Mouse (Mus musculus) spleen, adult 2 months (tissue): ENCODE results near the gene Xpo5. TPM values are rescaled to one million over a fixed set of nuclear protein-coding genes. Genes with fewer than 3 reads are reported as not detected.

Source experiments
- DNase-seq, 2 experiments: peaks; one replicate each; pipeline versions ENCODE4 v3.0.0 to v3.0.0-alpha.2; 2012 to 2021; ENCODE audit warnings: low spot score in 2 of 2, low read depth in 1 of 2
- H3K27ac ChIP-seq: fragments of 200-500 bp; 2 replicates; pipeline ENCODE4 v1.5.1; 2012; ENCODE audit warnings: low read length, inconsistent platforms; ENCODE audit not compliant: insufficient read depth
- H3K27me3 ChIP-seq: fragments of 200-500 bp; 2 replicates; pipeline ENCODE4 v1.6.1; 2012; ENCODE audit warnings: mild to moderate bottlenecking, moderate library complexity, low read length, inconsistent platforms; ENCODE audit not compliant: control insufficient read depth, insufficient read depth
- H3K36me3 ChIP-seq: fragments of 200-500 bp; 2 replicates; pipeline ENCODE4 v1.6.1; 2012; ENCODE audit warnings: mild to moderate bottlenecking, low read length, inconsistent platforms; ENCODE audit not compliant: control insufficient read depth, insufficient read depth
- H3K4me1 ChIP-seq: fragments of 200-500 bp; 2 replicates; pipeline ENCODE4 v1.6.1; 2011; ENCODE audit warnings: inconsistent platforms; ENCODE audit not compliant: control insufficient read depth, insufficient read depth, insufficient read length
- H3K4me3 ChIP-seq: fragments of 200-500 bp; 2 replicates; pipeline ENCODE4 v1.5.1; 2011; ENCODE audit warnings: mild to moderate bottlenecking, inconsistent platforms; ENCODE audit not compliant: insufficient read depth, insufficient read length; ENCODE audit errors: extremely low read depth
- CTCF ChIP-seq: fragments of 200-500 bp; IDR thresholded peaks from 2 replicates; pipeline ENCODE4 v1.5.1; 2011; ENCODE audit warnings: mild to moderate bottlenecking, inconsistent platforms; ENCODE audit not compliant: insufficient read depth, insufficient read length, insufficient replicate concordance; ENCODE audit errors: extremely low read depth
- POLR2A ChIP-seq: fragments of 200-500 bp; IDR thresholded peaks from 2 replicates; pipeline ENCODE4 v1.6.1; 2011; ENCODE audit warnings: low read depth, low read length, inconsistent platforms
- WGBS: fragments of 180-500 bp; shearing (Covaris S2); methylation state at CpG from one replicate; pipeline ENCODE4 v1.1.7; 2018; 5-methylcytosine and 5-hydroxymethylcytosine counted together
- polyA plus RNA-seq: library from polyadenylated mRNA; depleted of rRNA; stranded (reverse); fragments of >200 nt; gene quantifications from 2 replicates; pipeline ENCODE4 v1.2.3, GENCODE M21; 2012; rRNA removed

The Xpo5 gene
- polyA plus RNA-seq, 1 experiment: 14.7 TPM

DNA sequence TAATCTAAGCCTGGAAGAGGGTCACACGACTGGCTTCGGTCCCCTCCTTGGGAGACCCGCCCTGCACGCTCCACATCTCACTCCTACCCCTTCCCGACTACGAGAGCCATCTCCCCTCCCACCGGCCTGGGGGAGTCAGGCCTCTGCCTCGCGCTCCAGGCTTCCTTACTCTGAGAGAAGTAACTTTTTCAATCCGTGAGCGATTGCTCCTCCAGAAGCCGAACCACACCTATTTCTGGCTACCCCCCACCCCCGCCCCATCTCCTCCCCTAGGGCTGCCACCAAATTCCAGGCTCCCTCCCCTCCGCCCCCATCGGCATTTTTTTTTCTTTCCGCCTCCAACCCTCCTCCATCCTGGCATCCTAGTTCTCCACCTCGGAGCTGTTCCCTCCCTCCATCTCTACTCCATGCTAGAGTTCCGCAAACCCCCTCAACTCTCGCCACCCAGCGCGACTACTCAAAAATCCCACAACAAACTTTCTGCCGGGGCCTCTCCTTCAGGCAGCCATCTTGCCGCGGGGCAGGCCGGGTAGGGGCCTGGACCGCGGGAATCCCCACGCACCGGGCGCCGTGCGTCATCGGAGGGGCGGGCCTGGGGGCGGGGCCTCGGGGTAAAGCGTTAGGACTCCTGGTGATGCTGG is 80.0 kb downstream of the Xpo5 start, which contains the start of gene Tjap1:
TSS of gene Tjap1 (minus strand) at position 544 of the 641 bp plus-strand sequence.
- H3K27ac ChIP-seq: peak within 1 kb of the TSS; percentile 71; the same call in 1 of the 2 replicates
- H3K27me3 ChIP-seq: no peaks in the 10 kb centered on the region
- H3K4me1 ChIP-seq: peaks cover 2% of the 10 kb centered on the region; the same call in 1 of the 2 replicates
- under 1% methylated on average over 37 of the region's 37 CpGs for WGBS
- TF ChIP-seq POLR2A: peak; percentile 29; the same call in 1 of the 2 replicates
- no peak for TF ChIP-seq CTCF
- DNase-seq: peak; percentile 48 to 79
- H3K36me3 ChIP-seq: peaks cover 6% of the 10 kb centered on the region
- peak within 1 kb of the TSS; percentile 94 for H3K4me3 ChIP-seq

DNA sequence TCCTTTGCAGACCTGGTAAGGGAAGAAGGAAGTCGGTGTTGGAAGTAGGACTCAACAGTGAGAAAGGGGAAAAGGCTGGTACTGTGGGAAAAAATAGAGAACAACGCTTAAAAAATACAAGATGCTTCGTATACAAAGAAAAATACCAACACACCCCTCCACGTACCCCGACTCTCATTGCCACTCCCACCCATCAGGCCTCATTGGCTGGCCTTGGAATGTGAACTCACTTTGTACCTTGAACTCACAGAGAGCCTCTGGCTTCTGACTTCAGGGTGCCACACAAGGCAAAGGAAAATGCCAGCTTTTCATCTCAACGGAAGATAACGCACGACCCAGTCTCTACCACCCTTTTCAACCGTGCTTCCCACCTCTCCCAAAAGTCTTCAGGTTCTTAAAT is 80.6 kb downstream of the Xpo5 start:
- peaks cover 2% of the 10 kb centered on the region; the same call in 1 of the 2 replicates for H3K4me1 ChIP-seq
- TF ChIP-seq CTCF (no peak), POLR2A (no peak)
- no peaks in the 10 kb centered on the region for H3K27me3 ChIP-seq
- no peak for DNase-seq
- peaks cover 3% of the 10 kb centered on the region; the same call in 1 of the 2 replicates for H3K36me3 ChIP-seq
- H3K4me3 ChIP-seq: peak overlapping the region; percentile 33; the same call in 1 of the 2 replicates
- WGBS: 32% methylated on average over 9 of the region's 9 CpGs
- H3K27ac ChIP-seq: no peak overlapping the region

DNA sequence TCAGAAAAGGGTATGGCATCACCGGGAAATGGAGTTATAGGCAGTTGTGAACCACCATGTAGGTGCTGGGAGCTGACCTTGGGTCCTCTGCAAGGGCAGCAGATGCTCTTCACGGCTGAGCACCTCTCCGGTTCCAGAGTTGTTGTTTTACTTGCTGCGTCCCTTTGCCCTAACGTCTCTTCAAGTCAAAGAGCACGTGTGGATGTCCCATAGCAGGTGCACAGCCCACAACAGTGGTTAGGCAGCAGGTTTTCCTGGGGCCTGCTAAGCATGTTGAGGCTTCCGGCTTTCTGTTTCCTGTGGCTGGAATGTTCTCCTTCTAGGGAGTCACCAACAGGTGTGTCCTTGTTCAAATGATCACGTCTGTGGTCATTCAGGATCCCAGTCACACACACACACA is 81.3 kb downstream of the Xpo5 start:
- H3K4me1 ChIP-seq: peaks cover 2% of the 10 kb centered on the region; the same call in 1 of the 2 replicates
- no peak overlapping the region for H3K4me3 ChIP-seq
- WGBS: 66% methylated on average over 8 of the region's 8 CpGs
- no peak for DNase-seq
- peaks cover 3% of the 10 kb centered on the region; the same call in 1 of the 2 replicates for H3K36me3 ChIP-seq
- H3K27ac ChIP-seq: no peak overlapping the region
- no peak for TF ChIP-seq CTCF
- H3K27me3 ChIP-seq: no peaks in the 10 kb centered on the region

DNA sequence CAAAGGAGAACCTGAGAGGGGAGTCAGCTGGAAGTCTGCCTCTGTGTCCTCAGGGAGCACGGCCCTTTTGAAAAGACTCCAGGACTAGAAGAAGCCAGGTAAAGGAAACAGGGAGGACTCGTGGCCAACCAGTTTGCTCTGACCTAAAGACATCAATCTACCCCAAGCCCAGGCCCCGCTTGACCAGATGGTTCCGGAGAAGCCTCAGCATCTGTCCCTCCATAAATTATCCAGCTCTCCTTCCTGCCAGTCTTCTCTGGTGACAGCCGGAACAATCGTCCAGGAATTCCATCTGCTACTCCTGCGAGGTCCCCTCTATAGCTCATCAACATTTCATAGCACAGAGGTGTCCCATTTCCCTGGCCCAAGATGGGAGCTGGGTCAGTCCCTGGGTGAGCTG is 82.1 kb downstream of the Xpo5 start:
- H3K4me3 ChIP-seq: no peak overlapping the region
- H3K36me3 ChIP-seq: no peaks in the 10 kb centered on the region
- TF ChIP-seq POLR2A (no peak), CTCF (no peak)
- H3K27ac ChIP-seq: no peak overlapping the region
- H3K27me3 ChIP-seq: no peaks in the 10 kb centered on the region
- H3K4me1 ChIP-seq: peaks cover 2% of the 10 kb centered on the region; the same call in 1 of the 2 replicates
- 69% methylated on average over 7 of the region's 7 CpGs for WGBS
- DNase-seq: no peak

DNA sequence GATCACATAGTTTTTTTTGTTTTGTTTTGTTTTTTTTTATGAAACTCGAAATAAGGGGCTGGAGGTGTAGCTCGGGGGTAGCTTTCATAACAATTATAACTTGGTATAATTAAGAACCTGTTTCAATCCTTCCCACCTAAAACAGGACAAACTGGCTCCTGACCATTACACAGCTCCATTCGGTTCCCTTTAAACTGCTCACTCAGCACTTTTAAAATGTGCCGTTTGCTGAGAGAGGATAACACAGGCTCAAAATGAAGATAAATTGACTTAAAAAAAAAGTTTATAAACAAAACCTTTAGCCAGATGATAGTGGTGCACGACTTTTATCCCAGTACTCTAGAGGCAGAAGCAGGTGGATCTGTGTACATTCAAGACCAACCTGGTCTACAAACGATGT is 82.8 kb downstream of the Xpo5 start:
- Histone ChIP-seq H3K27me3 (no peaks in the 10 kb centered on the region), H3K4me1 (peaks cover 2% of the 10 kb centered on the region; the same call in 1 of the 2 replicates), H3K36me3 (no peaks in the 10 kb centered on the region), H3K4me3 (no peak overlapping the region), H3K27ac (no peak overlapping the region)
- 71% methylated on average over 6 of the region's 6 CpGs for WGBS
- TF ChIP-seq POLR2A (no peak), CTCF (no peak)
- no peak for DNase-seq

DNA sequence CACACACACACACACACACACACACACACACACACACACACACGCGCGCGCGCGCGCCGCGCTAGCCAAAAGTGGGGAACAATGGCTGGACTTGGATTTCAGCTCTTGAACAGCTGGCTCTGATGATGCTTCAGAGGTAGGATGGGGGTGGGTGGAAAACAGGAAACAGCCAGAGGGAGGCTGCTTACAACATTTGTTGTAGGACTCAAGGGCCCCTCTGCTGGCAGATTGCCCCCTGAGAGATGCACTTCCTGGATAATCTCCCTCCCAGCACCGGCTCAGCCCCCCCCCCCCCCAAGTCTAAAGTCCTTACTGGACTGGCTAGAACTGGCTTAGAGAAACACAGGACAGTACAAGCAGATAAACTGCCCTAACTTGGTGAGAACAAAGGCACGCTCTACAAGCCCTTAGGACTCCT is 85.1 kb downstream of the Xpo5 start:
- Histone ChIP-seq H3K4me1 (no peaks in the 10 kb centered on the region), H3K4me3 (no peak overlapping the region), H3K27me3 (no peaks in the 10 kb centered on the region), H3K27ac (no peak overlapping the region), H3K36me3 (no peaks in the 10 kb centered on the region)
- TF ChIP-seq POLR2A (no peak), CTCF (no peak)
- DNase-seq: no peak
- 48% methylated on average over 11 of the region's 11 CpGs for WGBS

Other genes starting within 250 kb of the Xpo5 start
- gene Vegfa, start 170.4 kb upstream of the Xpo5 start, polyA plus RNA-seq: 92.9 and 106 TPM in 2 replicates
- 27.4 and 29.7 TPM in 2 replicates for gene Mrps18a, start 91.8 kb upstream of the Xpo5 start, polyA plus RNA-seq
- gene Rsph9, start 58.6 kb upstream of the Xpo5 start, polyA plus RNA-seq: 0.58 and 2.1 TPM in 2 replicates
- 16.5 and 17.7 TPM in 2 replicates for gene Mad2l1bp, start 49.2 kb upstream of the Xpo5 start, polyA plus RNA-seq
- 176 and 177 TPM in 2 replicates for gene Gtpbp2, start 41.8 kb upstream of the Xpo5 start, polyA plus RNA-seq
- gene Polh, start 137 bp upstream of the Xpo5 start, polyA plus RNA-seq: 5.2 and 5.6 TPM in 2 replicates
- gene Polr1c, start 45.3 kb downstream of the Xpo5 start, polyA plus RNA-seq: 30.0 and 33.6 TPM in 2 replicates
- 128 and 138 TPM in 2 replicates for gene Yipf3, start 45.3 kb downstream of the Xpo5 start, polyA plus RNA-seq
- 0.82 and 0.89 TPM in 2 replicates for gene Lrrc73, start 50.7 kb downstream of the Xpo5 start, polyA plus RNA-seq
- 28.8 and 40.4 TPM in 2 replicates for gene Tjap1, start 80.2 kb downstream of the Xpo5 start, polyA plus RNA-seq
- 0.46 and 0.50 TPM in 2 replicates for gene Dlk2, start 94.6 kb downstream of the Xpo5 start, polyA plus RNA-seq
- 15.4 and 23.3 TPM in 2 replicates for gene Abcc10, start 125.6 kb downstream of the Xpo5 start, polyA plus RNA-seq
- 37.6 and 55.4 TPM in 2 replicates for gene Zfp318, start 180.9 kb downstream of the Xpo5 start, polyA plus RNA-seq
- gene Crip3, start 226.1 kb downstream of the Xpo5 start, polyA plus RNA-seq: 8.9 and 10.0 TPM in 2 replicates
- 0.07 TPM in 1 of 2 replicates, not detected in the other for gene Slc22a7, start 235.7 kb downstream of the Xpo5 start, polyA plus RNA-seq